Mouse (Mus musculus) left cerebral cortex, postnatal 14 days (tissue): ENCODE results near the gene Lrrc31. TPM values are rescaled to one million over a fixed set of nuclear protein-coding genes. Genes with fewer than 3 reads are reported as not detected.
"Not testable (repeated sequence)": the region's sequence is repeated elsewhere in the genome, so short reads cannot be mapped to it uniquely, and the experiment has no call there.

Experiments
- DNase-seq, 2 experiments: peaks; one replicate each; pipeline ENCODE4 v3.0.0; 2021 to 2022; ENCODE audit warnings: low spot score in 2 of 2, mixed read lengths in 1 of 2
- intact Hi-C: fragments of 180-260 bp; cut with DNase I; formaldehyde crosslinking; loops from one replicate; pipeline ENCODE4 v1.15.1; 2025
- long read RNA-seq, 2 experiments: library from polyadenylated mRNA; stranded (forward); transcript quantifications; one replicate each; pipeline ENCODE4 v2.0.0; 2021
- total RNA-seq, 2 experiments: library from RNA; stranded (reverse); gene quantifications; 2 replicates each; pipeline ENCODE4 v1.2.3; 2021

Gene Lrrc31
- not detected for total RNA-seq
- long read RNA-seq, experiment 1 = 0 reads
- long read RNA-seq, experiment 2 = 0 reads

GRCm38 (mm10) chr3:30699711-30700505 lies at the start of gene Lrrc31:
Gene Lrrc31 (minus strand): TSS chr3:30699843.
- intact Hi-C loops = loop anchor here (5.0 kb wide), 1 partner anchor 92 kb away; the partner anchor contains the start of gene Sec62
- not testable (repeated sequence) for DNase-seq

GRCm38 (mm10) chr3:30748316-30748715 lies 48.7 kb upstream of the Lrrc31 start:
- no peak for DNase-seq

GRCm38 (mm10) chr3:30746006-30746405 lies 46.4 kb upstream of the Lrrc31 start, which contains the start of gene Samd7:
Gene Samd7 (plus strand): TSS chr3:30746293.
- intact Hi-C loops = no loop called here
- DNase-seq = no peak

More at GRCm38 (mm10) chr3:30748316-30748715, 48.7 kb upstream of the Lrrc31 start:
- intact Hi-C loops = no loop called here

- no peak for DNase-seq
- intact Hi-C loops = no loop called here
Measured at GRCm38 (mm10) chr3:30742891-30743290, 43.2 kb upstream of the Lrrc31 start.

GRCm38 (mm10) chr3:30741306-30741705 lies 41.7 kb upstream of the Lrrc31 start:
- intact Hi-C loops = no loop called here
- peak; percentile 23 to 40 for DNase-seq

GRCm38 (mm10) chr3:30736809-30737208 lies 37.2 kb upstream of the Lrrc31 start:
- intact Hi-C loops = no loop called here
- DNase-seq = peak; percentile 74 to 78

- intact Hi-C loops = no loop called here
- no peak for DNase-seq
Measured at GRCm38 (mm10) chr3:30729046-30729445, 29.4 kb upstream of the Lrrc31 start.

- intact Hi-C loops = no loop called here
- no peak for DNase-seq
Measured at GRCm38 (mm10) chr3:30727209-30727608, 27.6 kb upstream of the Lrrc31 start.

GRCm38 (mm10) chr3:30725514-30725913 lies 25.9 kb upstream of the Lrrc31 start:
- intact Hi-C loops = no loop called here
- no peak for DNase-seq

- no peak for DNase-seq
- intact Hi-C loops = no loop called here
Measured at GRCm38 (mm10) chr3:30724848-30725465, 25.3 kb upstream of the Lrrc31 start.

GRCm38 (mm10) chr3:30724105-30724824 lies 24.6 kb upstream of the Lrrc31 start:
- DNase-seq = no peak
- intact Hi-C loops = no loop called here

GRCm38 (mm10) chr3:30723179-30723578 lies 23.5 kb upstream of the Lrrc31 start:
- no peak for DNase-seq
- intact Hi-C loops = no loop called here

GRCm38 (mm10) chr3:30722461-30722860 lies 22.8 kb upstream of the Lrrc31 start:
- intact Hi-C loops = no loop called here
- DNase-seq = no peak

- intact Hi-C loops = no loop called here
- no peak for DNase-seq
Measured at GRCm38 (mm10) chr3:30722036-30722435, 22.4 kb upstream of the Lrrc31 start.

GRCm38 (mm10) chr3:30718649-30719048 lies 19.0 kb upstream of the Lrrc31 start:
- intact Hi-C loops = no loop called here
- DNase-seq = no peak

- DNase-seq = no peak
- intact Hi-C loops = no loop called here
Measured at GRCm38 (mm10) chr3:30713334-30713733, 13.7 kb upstream of the Lrrc31 start.

- DNase-seq = no peak
- intact Hi-C loops = no loop called here
Measured at GRCm38 (mm10) chr3:30710191-30710590, 10.5 kb upstream of the Lrrc31 start.

GRCm38 (mm10) chr3:30706614-30707276 lies 7.1 kb upstream of the Lrrc31 start:
- DNase-seq = no peak
- intact Hi-C loops = no loop called here

- intact Hi-C loops = no loop called here
Measured at GRCm38 (mm10) chr3:30705977-30706376, 6.3 kb upstream of the Lrrc31 start.

More at GRCm38 (mm10) chr3:30705977-30706376, 6.3 kb upstream of the Lrrc31 start:
- no peak for DNase-seq
